Mouse (Mus musculus) myocyte (in vitro differentiated cells): Measurements from ENCODE around the gene Kcnq4.

ENCODE experiments used
- CEBPB ChIP-seq: IDR thresholded peaks from 2 replicates; pipeline ENCODE4 v1.6.1; 2011; ENCODE audit warnings: mild to moderate bottlenecking, moderate library complexity; ENCODE audit not compliant: poor library complexity, insufficient read depth, severe bottlenecking
- E2F4 ChIP-seq: IDR thresholded peaks from one replicate; pipeline ENCODE4 v1.6.1; 2011; ENCODE audit warnings: mild to moderate bottlenecking, control low read depth, moderate library complexity; ENCODE audit not compliant: insufficient read depth
- MAX ChIP-seq: IDR thresholded peaks from one replicate; pipeline ENCODE4 v1.6.1; 2011; ENCODE audit warnings: low read depth, mild to moderate bottlenecking, control low read depth
- MYOG ChIP-seq, 3 experiments: IDR thresholded peaks; one replicate each; pipeline ENCODE4 v1.6.1; 2011; ENCODE audit warnings: control low read depth in 2 of 3, low read depth in 2 of 3, mild to moderate bottlenecking in 2 of 3; ENCODE audit not compliant: insufficient read length in 2 of 3, control insufficient read depth in 1 of 3, insufficient read depth in 1 of 3
- POLR2A ChIP-seq: IDR thresholded peaks from one replicate; pipeline ENCODE4 v1.6.1; 2011; ENCODE audit warnings: low read depth, mild to moderate bottlenecking, control low read depth, moderate library complexity; ENCODE audit not compliant: insufficient read length
- POLR2AphosphoS2 ChIP-seq: IDR thresholded peaks from one replicate; pipeline ENCODE4 v1.6.1; 2011; ENCODE audit warnings: low read depth, control low read depth; ENCODE audit not compliant: insufficient read length
- TCF12 ChIP-seq: IDR thresholded peaks from one replicate; pipeline ENCODE4 v1.6.1; 2011; ENCODE audit warnings: mild to moderate bottlenecking, control low read depth; ENCODE audit not compliant: poor library complexity, insufficient read depth, severe bottlenecking
- USF1 ChIP-seq: IDR thresholded peaks from one replicate; pipeline ENCODE4 v1.6.1; 2011; ENCODE audit warnings: low read depth, mild to moderate bottlenecking, control low read depth, moderate library complexity

- TF ChIP-seq POLR2A (no peak), E2F4 (no peak), MAX (no peak), TCF12 (no peak), MYOG (IDR thresholded peaks at IDR 0.05; ENCODE audit: control insufficient read depth in 1 of 3, insufficient read depth in 1 of 3, insufficient read length in 2 of 3, low read depth in 2 of 3) (no peak), POLR2AphosphoS2 (no peak), CEBPB (no peak), USF1 (no peak)
These were observed at the start of gene Kcnq4 for GRCm38 (mm10) chr4:120747941-120748866.
